Mouse (Mus musculus): ENCODE measurements around the gene Abcc4. TPM values are rescaled to one million over a fixed set of nuclear protein-coding genes. Genes with fewer than 3 reads are reported as not detected.
A peak's percentile ranks its signal among the peaks of the same experiment; 100 is the strongest.
"Not testable (repeated sequence)": the region's sequence is repeated elsewhere in the genome, so short reads cannot be mapped to it uniquely, and the experiment has no call there.

The Abcc4 gene
- total RNA-seq, 2 experiments from 2014 or later = 8.3 to 10.5 TPM

DNA sequence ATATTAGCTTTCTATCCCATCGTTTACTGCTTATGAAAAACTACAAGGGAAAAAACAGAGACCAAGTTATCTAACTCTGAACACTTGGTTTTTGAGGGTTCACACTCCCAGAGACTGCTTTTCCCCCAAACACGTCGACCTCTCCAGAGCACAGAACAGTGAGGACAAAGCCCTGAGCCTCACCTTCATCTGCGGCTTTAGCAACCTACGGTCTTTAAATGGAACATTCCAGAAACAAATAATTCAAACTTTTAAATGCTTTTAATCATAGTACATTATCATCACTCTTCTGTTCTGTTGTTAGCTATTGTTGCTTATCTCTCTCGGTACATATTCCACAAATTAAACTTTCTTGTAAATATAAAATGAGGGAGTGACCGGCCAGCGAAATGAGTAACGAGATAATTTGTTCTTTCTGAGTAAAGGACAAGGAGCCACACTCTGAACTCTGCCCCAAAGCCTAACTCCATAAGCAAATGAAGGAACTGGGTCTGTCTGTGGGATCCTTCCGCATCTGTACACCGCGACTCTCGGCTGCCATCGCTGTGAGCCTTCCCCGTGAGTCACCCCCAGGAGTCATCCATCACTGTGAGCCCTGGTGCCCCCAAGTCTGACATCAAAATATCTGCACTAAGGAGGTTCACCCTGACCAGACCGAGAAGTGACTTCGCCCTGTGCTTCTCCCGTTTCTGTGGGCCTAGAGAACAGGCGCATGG lies 126.8 kb downstream of the Abcc4 start:
- DNase-seq = no peak

DNA sequence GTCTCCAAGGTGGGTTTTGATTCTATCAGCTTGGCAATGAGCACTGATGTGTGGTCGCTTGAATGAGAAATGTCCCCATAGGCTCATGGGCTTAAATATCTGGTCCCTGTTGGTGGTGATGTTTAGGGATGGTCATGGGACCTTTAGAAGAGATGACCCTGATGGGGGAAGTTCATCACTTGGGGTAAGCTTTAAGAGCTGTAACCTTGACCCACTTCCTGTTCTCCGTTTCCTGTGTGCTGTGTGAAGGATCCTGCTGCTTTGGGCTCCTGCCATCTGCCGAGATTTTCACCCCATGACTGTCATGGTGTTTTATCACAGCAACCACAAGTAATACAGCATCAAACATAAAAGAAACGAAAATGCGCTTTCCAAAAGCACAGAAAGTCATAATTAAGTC lies 128.1 kb downstream of the Abcc4 start:
- no peak for DNase-seq

- DNase-seq = no peak
Measured at GRCm38 (mm10) chr14:118572688-118573245, 133.3 kb downstream of the Abcc4 start.

DNA sequence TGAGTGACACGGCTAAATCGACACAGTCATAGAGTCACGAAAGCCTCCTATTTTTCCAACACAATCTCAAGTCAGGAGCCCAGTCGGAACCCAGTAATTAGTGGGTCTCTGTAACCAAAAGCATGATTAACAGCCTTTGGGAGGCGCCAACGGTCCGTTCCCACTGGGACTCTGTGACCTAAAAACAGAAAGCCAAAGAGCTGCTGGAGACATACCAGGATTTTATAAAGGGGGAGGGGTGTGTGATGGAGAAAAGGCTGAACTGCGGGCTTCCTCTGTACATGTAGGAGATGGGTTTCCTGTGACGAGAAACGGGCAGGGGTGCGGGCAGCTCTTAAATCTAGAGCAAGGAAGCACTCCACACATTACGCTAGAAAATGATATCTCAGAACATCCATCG lies 136.4 kb downstream of the Abcc4 start:
- DNase-seq = no peak

DNA sequence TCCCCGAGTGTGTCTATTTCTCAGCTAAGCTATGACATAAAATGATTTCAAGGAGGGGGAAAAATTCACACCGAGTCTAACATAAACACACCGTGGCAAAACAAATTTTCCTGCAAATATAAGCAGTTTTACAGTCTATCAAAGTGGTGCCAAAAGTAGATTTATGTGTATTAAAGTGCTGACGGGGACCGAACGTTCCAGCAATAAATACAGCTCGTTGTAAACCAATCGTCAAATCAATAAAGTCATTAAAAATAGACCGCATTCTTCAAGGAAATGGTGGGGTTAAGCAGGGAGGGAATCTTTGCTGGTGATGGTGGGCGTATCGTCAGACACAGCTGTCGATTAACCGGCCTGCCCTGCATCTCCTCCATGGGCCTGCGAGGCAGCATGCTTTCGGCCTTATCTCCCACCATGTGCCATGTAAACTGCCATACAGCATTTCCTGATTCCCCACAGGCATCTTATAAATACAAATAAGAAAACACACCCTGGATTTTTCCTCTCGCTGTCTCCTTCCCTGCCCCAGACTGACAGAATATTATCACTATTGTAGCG lies 137.8 kb downstream of the Abcc4 start:
- DNase-seq = no peak

GRCm38 (mm10) chr14:118566809-118567208 lies 139.2 kb downstream of the Abcc4 start:
- no peak for DNase-seq

DNA sequence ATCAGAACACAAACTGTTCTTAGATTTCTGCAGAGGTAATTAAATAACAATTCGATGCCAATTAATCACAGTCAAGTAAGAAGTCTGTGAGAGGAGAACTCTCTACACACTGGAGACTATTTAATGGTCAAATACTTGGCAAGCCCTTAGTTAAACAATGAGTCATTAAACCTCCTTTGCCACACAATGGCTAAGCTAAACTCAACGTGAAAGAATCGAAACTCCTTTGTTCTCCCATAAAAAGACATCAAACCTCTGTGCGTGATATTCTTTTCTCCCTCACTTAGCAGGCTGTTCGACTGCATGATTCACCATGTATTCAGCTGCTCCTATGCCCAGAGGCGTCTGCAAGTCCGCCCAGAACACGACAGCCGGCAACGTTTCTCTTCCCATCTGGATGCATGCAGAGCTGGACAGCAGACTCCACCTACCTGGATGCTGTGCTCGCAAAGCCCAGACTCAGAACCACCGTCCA lies 139.8 kb downstream of the Abcc4 start:
- no peak for DNase-seq

DNA sequence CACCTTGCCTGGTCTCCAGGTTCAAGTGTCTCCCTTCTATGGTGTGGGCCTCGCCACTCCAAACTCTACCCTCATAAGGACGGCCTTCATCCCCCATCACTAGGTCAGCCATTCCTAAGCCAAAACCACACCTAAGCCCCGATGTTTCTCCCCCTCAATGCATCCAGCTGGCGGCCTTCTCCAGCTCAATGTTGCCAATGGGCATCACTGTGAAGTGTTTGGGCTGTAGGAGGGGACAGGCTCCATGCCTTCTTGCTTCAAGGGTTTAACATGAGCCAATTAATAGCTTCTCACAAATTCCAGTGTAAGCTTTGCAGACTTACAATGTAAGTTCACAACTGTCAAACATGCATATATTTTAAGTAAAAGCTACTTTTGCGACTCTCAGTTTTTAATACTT lies 140.3 kb downstream of the Abcc4 start:
- no peak for DNase-seq

DNA sequence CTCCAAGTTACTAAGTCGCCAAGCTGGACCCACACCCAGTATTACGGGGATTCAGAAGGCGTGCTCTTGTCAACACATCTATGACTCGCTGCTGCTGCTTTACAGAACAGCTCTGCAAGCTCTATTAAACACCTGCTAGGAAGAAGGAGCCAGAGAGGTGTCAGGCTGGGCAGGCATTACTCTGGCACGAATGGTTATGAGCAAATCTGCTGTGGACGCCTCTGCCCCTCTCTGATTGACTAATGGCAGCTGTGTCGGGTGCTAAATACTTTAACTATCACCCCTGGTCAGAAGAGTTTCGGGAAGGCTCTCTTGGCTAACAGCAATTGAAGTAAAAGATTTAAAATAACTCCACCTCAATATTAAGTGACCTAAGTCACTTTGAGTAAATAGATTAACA lies 142.4 kb downstream of the Abcc4 start:
- DNase-seq = no peak

- no peak for DNase-seq
Measured at GRCm38 (mm10) chr14:118552901-118553475, 153.0 kb downstream of the Abcc4 start.

DNA sequence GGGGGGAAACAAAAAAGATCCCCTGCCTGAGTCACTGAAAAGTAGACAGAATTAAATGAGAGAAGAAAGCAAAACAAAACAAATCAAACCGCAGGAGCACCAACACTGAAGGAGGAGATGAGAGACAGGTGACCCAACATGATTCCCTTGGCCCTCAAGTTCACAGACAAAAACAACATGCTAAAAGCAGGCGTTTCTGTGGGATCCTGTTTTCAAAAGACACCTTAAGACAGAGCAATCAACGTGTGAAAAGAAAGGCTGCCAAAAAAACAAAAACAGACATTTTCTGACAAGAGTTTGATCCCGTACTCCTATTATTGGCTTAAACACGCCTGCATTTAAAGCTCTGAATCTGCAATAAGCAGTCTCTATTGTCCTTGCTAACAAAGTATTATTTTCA lies 153.6 kb downstream of the Abcc4 start:
- DNase-seq = no peak

DNA sequence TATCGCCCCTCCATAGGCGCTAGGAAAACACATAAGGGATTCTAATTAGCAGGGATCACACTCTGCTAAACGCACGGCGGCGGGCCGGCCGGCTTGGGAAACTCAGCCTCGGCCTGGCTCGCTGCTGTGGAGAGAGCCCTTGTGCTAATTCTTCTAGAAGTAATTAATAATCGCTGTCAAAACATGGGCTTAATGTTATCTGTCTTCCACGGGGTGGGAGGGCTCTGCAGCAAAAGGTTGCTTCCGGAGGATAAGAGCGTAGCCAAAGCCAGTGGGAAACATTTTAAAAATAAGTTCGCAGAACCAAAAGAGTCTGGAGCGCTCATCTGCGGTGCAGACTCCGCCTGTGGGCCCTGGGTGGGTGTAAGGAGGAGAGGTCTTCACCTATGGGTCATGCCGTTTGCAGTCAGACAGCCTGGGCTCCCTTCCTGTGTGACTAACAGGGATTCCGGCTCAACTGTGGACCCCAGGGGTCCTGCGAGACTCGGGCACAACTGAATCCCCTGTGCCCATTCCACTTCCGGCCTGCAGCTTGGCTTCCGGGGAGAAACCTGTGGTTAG lies 154.2 kb downstream of the Abcc4 start:
- peak; percentile 38 to 63 for DNase-seq

GRCm38 (mm10) chr14:118551061-118551724 lies 154.8 kb downstream of the Abcc4 start:
- DNase-seq = peak; percentile 4 to 8

DNA sequence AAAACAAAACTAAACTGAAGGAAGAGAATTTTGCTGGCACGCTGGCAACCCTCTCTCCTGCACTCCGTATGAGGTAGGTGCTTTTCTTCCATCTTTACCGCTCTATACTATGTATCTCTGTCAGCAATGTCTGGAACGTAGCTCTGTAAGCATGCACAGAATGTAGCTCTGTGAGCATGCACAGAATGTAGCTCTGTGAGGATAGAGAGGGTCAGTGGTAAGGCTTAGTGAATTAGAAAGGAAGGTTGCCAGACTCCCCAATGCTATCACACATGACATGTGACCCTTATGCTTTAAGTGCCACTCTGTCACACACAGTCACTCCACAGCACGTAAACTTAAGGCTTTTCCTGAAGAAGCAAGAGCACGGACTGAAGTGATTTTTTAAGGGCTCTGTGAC lies 161.5 kb downstream of the Abcc4 start:
- DNase-seq = no peak

DNA sequence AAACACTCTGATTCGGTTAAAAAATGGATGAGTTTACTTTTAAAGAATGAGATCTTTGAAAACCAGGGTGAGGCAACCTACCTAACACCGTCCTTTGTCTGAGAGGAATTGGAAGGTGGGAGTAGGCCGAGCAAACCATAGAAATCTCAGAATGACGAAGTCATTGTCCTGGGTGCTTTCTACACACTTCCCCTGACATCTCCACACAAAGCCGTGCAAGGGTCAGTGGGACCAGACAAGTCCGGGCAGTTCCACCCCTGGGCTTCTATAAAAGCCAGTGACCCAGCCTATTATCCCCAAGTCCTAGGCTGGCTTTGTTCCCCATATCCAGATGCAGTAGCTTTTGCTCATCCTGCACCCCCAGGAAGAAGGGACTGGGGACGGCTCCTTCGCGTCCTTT lies 163.1 kb downstream of the Abcc4 start:
- DNase-seq = no peak

GRCm38 (mm10) chr14:118531539-118531938 lies 174.5 kb downstream of the Abcc4 start:
- no peak for DNase-seq

DNA sequence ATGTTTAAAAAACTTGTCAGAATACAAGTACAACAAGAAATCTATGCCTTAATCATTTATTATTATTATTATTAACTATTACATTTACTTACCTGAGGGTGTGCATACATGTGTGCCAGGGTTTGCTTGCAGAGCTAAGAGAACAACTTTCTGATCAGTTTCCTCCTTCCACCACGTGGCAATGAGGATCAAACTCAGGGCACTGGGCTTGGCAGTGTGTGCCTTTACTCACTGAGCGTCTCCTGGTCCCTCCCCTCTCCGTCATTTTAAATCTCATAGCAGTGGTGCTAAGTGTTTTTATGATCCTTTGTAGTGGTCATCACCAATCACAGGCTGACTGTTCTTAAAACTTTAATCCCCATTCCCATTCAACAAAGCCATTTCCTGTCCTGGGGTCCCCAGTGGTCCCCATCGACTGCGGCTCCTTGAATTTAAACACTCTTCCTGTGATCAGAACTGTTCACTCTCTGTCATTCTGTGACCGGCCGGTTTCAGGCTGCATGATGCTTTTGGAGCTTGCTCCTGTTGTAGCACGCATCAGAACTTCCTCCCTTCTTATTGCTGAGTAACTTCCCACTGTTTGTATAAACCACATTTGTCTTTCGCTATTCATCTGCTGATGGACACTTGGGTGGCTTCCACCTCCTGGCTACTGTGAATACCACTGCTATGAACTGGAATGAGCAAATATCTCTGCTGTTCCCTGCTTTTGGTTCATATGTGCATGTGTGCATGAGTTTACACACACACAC lies 191.6 kb downstream of the Abcc4 start:
- no peak for DNase-seq

DNA sequence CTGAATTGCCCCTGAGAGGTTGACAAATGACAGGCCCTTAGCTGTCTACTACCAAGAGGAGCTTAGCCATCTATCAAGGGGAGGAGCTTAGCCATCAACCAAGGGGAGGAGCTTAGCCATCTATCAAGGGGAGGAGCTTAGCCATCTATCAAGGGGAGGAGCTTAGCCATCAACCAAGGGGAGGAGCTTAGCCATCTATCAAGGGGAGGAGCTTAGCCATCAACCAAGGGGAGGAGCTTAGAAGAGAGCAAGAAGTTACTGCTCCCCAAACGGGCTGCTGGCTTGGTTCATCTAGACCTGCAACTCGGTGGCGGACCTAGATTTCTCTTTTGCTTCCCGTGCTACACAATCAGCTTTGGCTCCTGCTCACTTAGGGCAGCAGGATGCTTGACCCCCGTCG lies 194.3 kb downstream of the Abcc4 start:
- not testable (repeated sequence) for DNase-seq

- DNase-seq = no peak
Measured at GRCm38 (mm10) chr14:118510793-118511192, 195.2 kb downstream of the Abcc4 start.

DNA sequence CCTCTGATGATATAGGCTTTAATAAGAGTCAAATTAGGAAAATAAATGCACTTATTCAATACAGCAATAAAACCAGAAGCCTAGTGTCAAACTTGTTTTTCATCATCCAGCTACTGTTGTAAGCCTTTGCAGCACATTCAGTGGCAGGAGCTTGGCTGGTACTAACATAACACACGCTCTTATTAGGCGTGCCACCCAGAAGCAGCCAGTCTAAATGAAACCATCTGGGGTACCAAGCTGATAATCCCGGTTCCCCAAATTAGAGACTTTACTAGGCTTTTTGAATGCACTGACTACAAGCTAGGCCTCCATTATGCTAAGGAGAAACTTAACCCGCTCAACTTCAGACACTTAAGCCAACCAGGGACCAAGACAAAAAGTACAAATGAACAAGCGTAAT lies 195.8 kb downstream of the Abcc4 start:
- no peak for DNase-seq

DNA sequence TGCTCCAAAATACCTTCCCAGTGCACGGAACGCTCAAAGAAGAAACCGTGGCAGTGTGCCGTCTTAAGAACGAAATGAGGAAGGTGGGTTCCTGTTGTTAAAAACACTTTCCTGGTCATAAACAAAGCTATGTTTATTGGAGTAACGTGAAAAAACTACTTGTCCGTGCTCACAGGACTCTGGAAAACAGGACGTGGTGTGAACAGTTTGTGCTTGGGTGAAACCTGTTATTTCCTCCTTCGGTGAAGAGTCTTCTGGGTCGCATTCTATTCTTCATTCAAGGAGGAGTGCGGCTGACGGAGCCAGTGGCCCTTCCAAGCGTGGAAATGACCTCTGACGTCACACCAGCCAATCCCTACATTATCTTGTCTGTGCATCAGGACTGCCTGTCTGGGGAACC lies 198.2 kb downstream of the Abcc4 start:
- peak; percentile 2 to 25 for DNase-seq

Data from heart, adult 18-20 months (tissue).